Mouse (Mus musculus) kidney, adult 2 months (tissue): ENCODE measurements around the gene Adi1. TPM values are rescaled to one million over a fixed set of nuclear protein-coding genes. Genes with fewer than 3 reads are reported as not detected.

ENCODE experiments used
- DNase-seq: peaks from one replicate; pipeline ENCODE4 v3.0.0; 2021
- H3K27ac ChIP-seq: fragments of 200-500 bp; 2 replicates; pipeline ENCODE4 v1.5.1; 2012; ENCODE audit warnings: low read depth, low read length, control low read depth, inconsistent platforms; ENCODE audit not compliant: insufficient read depth
- H3K27me3 ChIP-seq: fragments of 200-500 bp; replicated peaks from 2 replicates; pipeline ENCODE4 v1.6.1; 2012; ENCODE audit warnings: mild to moderate bottlenecking, moderate library complexity, low read length, inconsistent platforms; ENCODE audit not compliant: control insufficient read depth, insufficient read depth
- H3K36me3 ChIP-seq: fragments of 200-500 bp; 2 replicates; pipeline ENCODE4 v1.6.1; 2012; ENCODE audit warnings: mild to moderate bottlenecking, moderate library complexity, low read length, inconsistent platforms; ENCODE audit not compliant: control insufficient read depth, insufficient read depth
- H3K4me1 ChIP-seq: fragments of 200-500 bp; 2 replicates; pipeline ENCODE4 v1.6.1; 2011; ENCODE audit warnings: low read length; ENCODE audit not compliant: control insufficient read depth, insufficient read depth
- H3K4me3 ChIP-seq: fragments of 200-500 bp; 2 replicates; pipeline ENCODE4 v1.5.1; 2011; ENCODE audit warnings: mild to moderate bottlenecking, low read depth, low read length, control low read depth; ENCODE audit not compliant: insufficient read depth
- CTCF ChIP-seq: fragments of 200-500 bp; conservative IDR thresholded peaks from 2 replicates; pipeline ENCODE4 v1.5.1; 2011; ENCODE audit warnings: low read depth, mild to moderate bottlenecking, control low read depth, low read length, moderate library complexity, mixed read lengths; ENCODE audit not compliant: insufficient read depth, insufficient read length
- POLR2A ChIP-seq: fragments of 200-500 bp; IDR thresholded peaks from one replicate; pipeline ENCODE4 v1.6.1; 2011; ENCODE audit warnings: low read depth, low read length, control low read depth
- WGBS: fragments of 180-500 bp; shearing (Covaris S2); methylation state at CpG from one replicate; pipeline ENCODE4 v1.1.7; 2018; 5-methylcytosine and 5-hydroxymethylcytosine counted together
- polyA plus RNA-seq: library from polyadenylated mRNA; depleted of rRNA; stranded (reverse); fragments of >200 nt; gene quantifications from 2 replicates; pipeline ENCODE4 v1.2.3, GENCODE M21; 2012

Gene Adi1
- polyA plus RNA-seq, 1 experiment: 53.9 TPM

GRCm38 (mm10) chr12:28675925-28676209 lies 836 bp downstream of the Adi1 start:
- 52% methylated on average over 5 of the region's 5 CpGs for WGBS
- Histone ChIP-seq H3K4me1 (peaks cover 5% of the 10 kb centered on the region; the same call in 1 of the 2 replicates), H3K27me3 (no peaks in the 10 kb centered on the region), H3K36me3 (no peaks in the 10 kb centered on the region), H3K4me3 (peak overlapping the region; percentile 68), H3K27ac (peak overlapping the region; percentile 53)
- TF ChIP-seq CTCF: no peak
- TF ChIP-seq POLR2A: no peak
- no peak for DNase-seq

- no peak overlapping the region for H3K4me3 ChIP-seq
- TF ChIP-seq CTCF: no peak
- no peak for TF ChIP-seq POLR2A
- H3K36me3 ChIP-seq: no peaks in the 10 kb centered on the region
- WGBS: 91% methylated on average over 1 of the region's 1 CpGs
- no peak overlapping the region for H3K27ac ChIP-seq
- no peaks in the 10 kb centered on the region for H3K4me1 ChIP-seq
- H3K27me3 ChIP-seq: no peaks in the 10 kb centered on the region
- no peak for DNase-seq
Measured at GRCm38 (mm10) chr12:28684674-28685073, 9.6 kb downstream of the Adi1 start.

GRCm38 (mm10) chr12:28685771-28686170 lies 10.7 kb downstream of the Adi1 start:
- H3K4me3 ChIP-seq: no peak overlapping the region
- H3K4me1 ChIP-seq: no peaks in the 10 kb centered on the region
- DNase-seq: no peak
- no peaks in the 10 kb centered on the region for H3K36me3 ChIP-seq
- WGBS: 50% methylated on average over 3 of the region's 3 CpGs
- H3K27ac ChIP-seq: no peak overlapping the region
- H3K27me3 ChIP-seq: no peaks in the 10 kb centered on the region
- TF ChIP-seq CTCF (no peak), POLR2A (no peak)

GRCm38 (mm10) chr12:28686199-28686879 lies 11.3 kb downstream of the Adi1 start:
- Histone ChIP-seq H3K27ac (no peak overlapping the region), H3K36me3 (no peaks in the 10 kb centered on the region), H3K4me3 (no peak overlapping the region), H3K27me3 (no peaks in the 10 kb centered on the region), H3K4me1 (no peaks in the 10 kb centered on the region)
- TF ChIP-seq POLR2A (no peak), CTCF (no peak)
- DNase-seq: no peak
- WGBS: 61% methylated on average over 8 of the region's 8 CpGs

- H3K36me3 ChIP-seq: no peaks in the 10 kb centered on the region
- H3K4me3 ChIP-seq: no peak overlapping the region
- WGBS: 88% methylated on average over 6 of the region's 6 CpGs
- TF ChIP-seq CTCF: no peak
- TF ChIP-seq POLR2A: no peak
- DNase-seq: no peak
- H3K4me1 ChIP-seq: no peaks in the 10 kb centered on the region
- H3K27me3 ChIP-seq: no peaks in the 10 kb centered on the region
- no peak overlapping the region for H3K27ac ChIP-seq
Measured at GRCm38 (mm10) chr12:28688996-28689395, 14.0 kb downstream of the Adi1 start.

GRCm38 (mm10) chr12:28690730-28691129 lies 15.7 kb downstream of the Adi1 start:
- H3K4me1 ChIP-seq: no peaks in the 10 kb centered on the region

GRCm38 (mm10) chr12:28693738-28694137 lies 18.7 kb downstream of the Adi1 start:
- TF ChIP-seq CTCF (no peak), POLR2A (no peak)
- no peak overlapping the region for H3K27ac ChIP-seq
- WGBS: 82% methylated on average over 3 of the region's 3 CpGs

More at GRCm38 (mm10) chr12:28690730-28691129, 15.7 kb downstream of the Adi1 start:
- Histone ChIP-seq H3K27me3 (no peaks in the 10 kb centered on the region), H3K4me3 (no peak overlapping the region), H3K27ac (no peak overlapping the region), H3K36me3 (no peaks in the 10 kb centered on the region)
- DNase-seq: no peak
- TF ChIP-seq CTCF (no peak), POLR2A (no peak)
- 94% methylated on average over 7 of the region's 7 CpGs for WGBS

More at GRCm38 (mm10) chr12:28693738-28694137, 18.7 kb downstream of the Adi1 start:
- H3K4me3 ChIP-seq: no peak overlapping the region
- 0 out of 2 replicates have a peak, but pooled peaks cover 4% of the 10 kb centered on the region for H3K4me1 ChIP-seq
- DNase-seq: no peak
- H3K27me3 ChIP-seq: no peaks in the 10 kb centered on the region
- no peaks in the 10 kb centered on the region for H3K36me3 ChIP-seq
